15 mouse cellular contexts compared by ENCODE assay signal in genomic region chr10:117421283-117422107, GRCm38 (mm10).
"Had no signal": no experiment of that assay in that cellular context is flagged by ENCODE, and none has a peak within 500 bp of the region (broad histone marks: within the 10 kb centered on the region; RNA-seq: fewer than 3 reads in every experiment).

No protein-coding gene starts in this region.

- H3K4me3 ChIP-seq: neural tube, embryonic 15.5 days; stomach, embryonic 15.5 days had no signal

- H3K27me3 ChIP-seq: neural tube, embryonic 15.5 days; stomach, embryonic 15.5 days had no signal

- DNase-seq: retina, postnatal 1 day; right cerebral cortex, adult 18-20 months; right cerebral cortex, postnatal 14 days; right cerebral cortex, postnatal 25 days; right cerebral cortex, postnatal 4 days; spleen, adult 18-20 months; thymus, adult 18-20 months; thymus, adult 2 months; thymus, postnatal 14 days; thymus, postnatal 25 days; thymus, postnatal 36 days; thymus, postnatal 4 days had no signal

- H3K36me3 ChIP-seq: neural tube, embryonic 15.5 days; stomach, embryonic 15.5 days had no signal

- H3K9me3 ChIP-seq: neural tube, embryonic 15.5 days; stomach, embryonic 15.5 days had no signal

- H3K27ac ChIP-seq: neural tube, embryonic 15.5 days; stomach, embryonic 15.5 days; stomach, postnatal 0 days had no signal
